Mouse (Mus musculus) Patski (cell line): ENCODE data around the gene Agtrap. TPM values are rescaled to one million over a fixed set of nuclear protein-coding genes. Genes with fewer than 3 reads are reported as not detected.
"Not testable (repeated sequence)": the region's sequence is repeated elsewhere in the genome, so short reads cannot be mapped to it uniquely, and the experiment has no call there.

Experiments
- ATAC-seq: fragments of 100-300 bp; one replicate; pipeline ENCODE4 v1.8.0; 2021
- CTCF ChIA-PET: fragments of 350-600 bp; sonication (Branson Sonifier 250); formaldehyde crosslinking; loops from one replicate; lab custom pipeline; 2022; ENCODE audit warnings: inconsistent platforms; lab: Charles Lee
- POLR2A ChIA-PET: fragments of 350-600 bp; sonication (Branson Sonifier 250); formaldehyde crosslinking; loops from one replicate; lab custom pipeline; 2022; ENCODE audit warnings: antibody characterized with exemption, inconsistent platforms; lab: Charles Lee
- DNase-seq: peaks from one replicate; pipeline ENCODE4 v3.0.0-alpha.2; 2011; ENCODE audit warnings: low read depth, low spot score
- H3K27me3 ChIP-seq: fragments of 371-371 bp; one replicate; pipeline ENCODE4 v1.5.1; 2021
- CTCF ChIP-seq: fragments of 100-300 bp; IDR thresholded peaks from one replicate; pipeline ENCODE4 v1.5.1; 2021
- in situ Hi-C: fragments of 300-500 bp; cut with MboI; formaldehyde crosslinking; loops from 3 replicates; pipeline ENCODE4 v1.11.1; 2018; ENCODE audit warnings: low pct_unique_long_range_greater_than_20kb, mixed read lengths
- polyA plus RNA-seq: library from polyadenylated mRNA; unstranded; gene quantifications from one replicate; pipeline ENCODE4 v1.2.3, GENCODE M21; 2021

Agtrap gene
- polyA plus RNA-seq, 1 experiment from 2014 or later, result 23.8 TPM

DNA sequence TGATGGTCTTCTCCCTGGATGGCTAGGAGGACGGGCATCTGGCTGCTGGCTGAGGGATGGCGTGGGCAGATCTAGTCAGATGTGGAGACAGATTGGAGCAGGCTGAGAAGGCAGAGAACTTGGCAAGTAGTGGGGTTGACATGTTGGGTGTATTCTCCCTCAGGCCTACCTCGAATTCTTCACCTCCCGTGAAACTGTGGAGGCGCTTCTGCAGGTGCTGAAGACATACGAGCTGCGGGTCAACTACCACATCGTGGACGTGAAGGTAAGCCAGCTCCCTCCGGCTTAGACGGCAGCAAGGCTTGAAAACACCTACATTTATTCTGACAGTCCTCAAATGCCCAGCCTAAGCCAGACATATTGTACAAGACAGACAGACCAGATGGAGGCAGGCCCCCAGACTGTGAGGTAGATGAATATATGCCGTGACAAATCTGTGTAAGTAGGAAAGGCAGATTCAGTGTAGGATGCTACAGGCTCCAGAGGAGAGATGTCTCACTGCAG, 34.4 kb downstream of the Agtrap start:
- in situ Hi-C loops, result no loop called here
- H3K27me3 ChIP-seq, result no peaks in the 10 kb centered on the region
- ChIA-PET CTCF (interaction anchor here (1.3 to 1.5 kb wide), 2 partner anchors 10 to 13 kb away, joined by 3 to 4 read pairs; no protein-coding TSS in a partner anchor), POLR2A (no interaction called here)
- ATAC-seq (no peak), DNase-seq (no peak)
- no peak for TF ChIP-seq CTCF

DNA sequence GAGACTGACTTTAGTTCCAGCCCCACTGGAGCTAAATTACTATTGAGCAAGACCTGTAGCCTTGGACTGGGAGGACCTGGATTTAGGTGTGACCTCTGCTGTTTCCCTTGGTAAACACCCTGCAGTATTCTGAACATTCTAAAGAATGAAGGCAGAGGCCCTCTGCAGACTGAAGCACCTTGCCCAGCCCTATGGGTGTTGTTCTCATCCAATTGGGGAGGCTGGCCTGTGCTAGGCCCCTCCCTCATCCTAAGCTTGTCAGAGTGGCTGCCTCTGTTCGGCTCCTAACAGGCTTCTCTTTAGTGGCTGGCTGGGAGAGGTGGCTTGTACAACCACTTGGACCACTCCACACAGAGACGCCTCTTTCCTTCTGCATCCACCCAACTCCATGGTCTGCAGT, 34.9 kb downstream of the Agtrap start:
- POLR2A ChIA-PET, result no interaction called here
- no peak for DNase-seq
- TF ChIP-seq CTCF, result no peak
- CTCF ChIA-PET, result interaction anchor here (1.3 kb wide), 1 partner anchor 13 kb away, joined by 4 read pairs; no protein-coding TSS in a partner anchor
- no peak for ATAC-seq
- in situ Hi-C loops, result no loop called here
- H3K27me3 ChIP-seq, result no peaks in the 10 kb centered on the region

DNA sequence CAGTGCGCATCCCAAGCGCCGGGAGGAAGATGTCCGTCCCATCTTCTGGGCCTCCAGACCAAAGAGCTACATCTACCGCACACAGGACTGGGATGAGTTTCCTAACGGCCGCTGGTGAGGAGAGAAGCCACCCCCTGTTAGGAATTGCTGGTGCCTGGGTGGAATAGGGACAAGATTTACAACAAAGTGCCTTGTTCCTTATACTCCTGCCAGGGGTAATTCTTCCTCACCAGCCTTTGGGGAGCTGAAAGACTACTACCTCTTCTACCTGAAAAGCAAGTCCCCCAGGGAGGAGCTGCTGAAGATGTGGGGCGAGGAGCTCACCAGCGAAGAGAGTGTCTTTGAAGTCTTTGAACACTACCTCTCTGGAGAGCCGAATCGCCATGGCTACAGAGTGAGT, 35.9 kb downstream of the Agtrap start:
- no peak for TF ChIP-seq CTCF
- ATAC-seq (no peak), DNase-seq (no peak)
- H3K27me3 ChIP-seq, result no peaks in the 10 kb centered on the region
- CTCF ChIA-PET, result interaction anchor here (1.3 to 1.8 kb wide), 2 partner anchors 8 to 11 kb away, joined by 3 to 5 read pairs; no protein-coding TSS in a partner anchor
- POLR2A ChIA-PET, result no interaction called here
- in situ Hi-C loops, result no loop called here

DNA sequence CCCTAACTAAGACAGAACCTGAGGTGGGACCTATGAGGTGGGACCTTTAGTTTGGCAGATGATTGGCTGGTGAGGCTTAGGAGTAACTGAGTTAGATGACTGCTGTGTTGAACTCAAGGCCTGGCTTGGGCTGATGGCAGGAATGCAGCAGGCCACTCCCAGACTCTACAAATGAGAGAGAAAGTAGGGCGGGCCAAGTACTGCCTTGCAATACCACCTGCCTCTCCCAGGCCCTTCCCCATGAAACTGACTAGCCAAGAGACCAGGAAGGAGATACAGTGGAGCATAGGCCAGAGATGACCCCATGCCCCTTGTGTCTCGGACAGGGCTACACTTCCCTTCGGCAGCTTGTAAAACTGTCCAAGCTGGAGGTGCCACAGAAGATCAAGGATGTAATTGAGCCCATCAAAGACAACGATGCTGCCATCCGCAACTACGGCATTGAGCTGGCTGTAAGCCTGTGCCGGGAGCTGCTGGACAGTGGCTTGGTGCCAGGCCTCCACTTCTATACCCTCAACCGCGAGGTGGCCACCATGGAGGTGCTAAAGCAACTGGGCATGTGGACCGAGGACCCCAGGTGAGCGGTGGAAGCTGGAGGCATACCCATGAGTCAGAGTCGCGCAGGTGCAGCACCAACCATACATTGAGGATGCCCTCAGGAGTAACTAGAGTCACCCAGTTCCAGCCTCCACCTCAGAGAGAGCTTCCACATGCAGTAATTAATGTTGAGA, 36.6 kb downstream of the Agtrap start:
- CTCF ChIA-PET, result interaction anchor here (1.3 to 1.8 kb wide), 2 partner anchors 8 to 10 kb away, joined by 3 to 5 read pairs; no protein-coding TSS in a partner anchor
- POLR2A ChIA-PET, result no interaction called here
- DNase-seq (no peak), ATAC-seq (no peak)
- in situ Hi-C loops, result no loop called here
- no peak for TF ChIP-seq CTCF
- no peaks in the 10 kb centered on the region for H3K27me3 ChIP-seq

DNA sequence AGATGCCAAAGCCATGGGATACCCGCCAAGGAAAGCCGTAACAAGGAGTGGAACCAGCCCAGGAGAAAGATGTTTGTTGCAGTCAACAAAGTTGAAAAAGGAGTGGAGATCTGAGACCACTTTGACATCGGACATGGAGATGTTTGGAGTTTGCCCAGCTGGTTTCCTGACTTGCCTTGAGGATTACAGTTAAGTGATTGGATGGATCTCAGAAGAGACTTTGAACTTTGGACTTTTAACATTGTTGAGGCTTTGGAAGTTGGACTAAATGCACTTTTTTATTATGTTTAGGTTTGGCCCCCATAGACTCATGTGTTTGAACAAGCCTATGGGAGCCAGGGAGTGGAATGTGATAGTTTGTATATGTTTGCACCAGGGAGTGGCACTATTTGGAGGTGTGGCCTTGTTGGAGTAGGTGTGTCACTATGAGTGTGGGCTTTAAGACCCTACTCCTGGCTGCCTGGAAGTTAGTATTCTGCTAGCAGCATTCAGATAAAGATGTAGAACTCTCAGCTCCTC, 37.4 kb downstream of the Agtrap start:
- POLR2A ChIA-PET, H3K27me3 ChIP-seq, ATAC-seq, in situ Hi-C loops, DNase-seq: not testable (repeated sequence)
- CTCF ChIA-PET, result interaction anchor here (1.3 to 1.8 kb wide), 2 partner anchors 9 kb away, joined by 3 to 5 read pairs; no protein-coding TSS in a partner anchor

DNA sequence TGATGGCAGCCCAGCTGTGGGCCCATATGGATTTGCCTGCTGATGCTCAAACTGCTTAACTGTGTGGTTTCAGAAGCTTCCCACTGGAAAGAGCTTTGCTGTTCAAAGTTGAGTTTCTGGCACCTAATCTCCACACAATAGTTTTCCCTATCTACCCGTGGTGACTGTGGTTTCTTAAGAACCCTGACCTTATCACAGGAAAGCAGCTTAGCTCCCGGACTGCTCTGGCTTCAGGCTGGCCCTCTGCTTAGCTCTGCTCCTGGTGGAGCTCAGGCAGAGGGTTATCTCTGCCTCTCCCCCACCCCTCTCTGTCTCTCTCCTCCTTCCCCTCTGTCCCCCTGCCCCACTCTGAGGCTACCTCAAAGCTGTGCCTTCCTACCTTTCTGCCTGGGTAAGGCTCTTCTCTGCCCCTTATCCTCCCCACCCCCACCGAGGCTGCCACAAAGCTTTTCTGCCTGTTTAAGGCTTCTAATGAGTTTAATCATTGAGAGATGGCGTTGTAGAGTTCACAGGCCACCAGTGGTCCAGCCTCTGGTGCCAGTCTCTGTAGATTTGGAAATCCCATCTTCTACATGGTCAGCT, 41.3 kb downstream of the Agtrap start:
- in situ Hi-C loops, result no loop called here
- H3K27me3 ChIP-seq, result no peaks in the 10 kb centered on the region
- CTCF ChIA-PET, result interaction anchor here (1.0 to 1.9 kb wide), 3 partner anchors 13 to 20 kb away, joined by 3 to 4 read pairs (median 3); no protein-coding TSS in a partner anchor
- POLR2A ChIA-PET, result no interaction called here
- ATAC-seq (no peak), DNase-seq (no peak)
- TF ChIP-seq CTCF, result no peak

DNA sequence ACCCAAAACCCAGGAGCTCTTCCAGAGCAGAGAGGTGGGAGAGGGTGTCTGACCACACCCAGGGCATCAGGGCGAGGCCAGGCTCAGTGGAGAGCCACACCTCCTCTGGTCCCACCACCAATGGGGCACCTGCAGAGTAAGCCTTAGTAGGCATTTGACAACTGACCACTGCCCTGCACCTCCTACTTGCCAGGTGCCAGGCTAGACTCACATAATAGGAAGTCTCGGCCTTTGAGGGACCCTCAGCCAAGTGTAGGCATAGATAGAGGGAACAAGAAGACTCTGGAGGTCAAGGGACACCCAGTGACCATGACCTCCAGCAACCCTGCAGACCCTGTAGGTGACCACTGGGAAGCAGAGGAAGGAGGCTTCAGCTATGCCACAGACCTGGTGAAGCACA, 43.7 kb downstream of the Agtrap start:
- ChIA-PET POLR2A (no interaction called here), CTCF (no interaction called here)
- DNase-seq (no peak), ATAC-seq (no peak)
- H3K27me3 ChIP-seq, result no peaks in the 10 kb centered on the region
- in situ Hi-C loops, result no loop called here
- no peak for TF ChIP-seq CTCF

DNA sequence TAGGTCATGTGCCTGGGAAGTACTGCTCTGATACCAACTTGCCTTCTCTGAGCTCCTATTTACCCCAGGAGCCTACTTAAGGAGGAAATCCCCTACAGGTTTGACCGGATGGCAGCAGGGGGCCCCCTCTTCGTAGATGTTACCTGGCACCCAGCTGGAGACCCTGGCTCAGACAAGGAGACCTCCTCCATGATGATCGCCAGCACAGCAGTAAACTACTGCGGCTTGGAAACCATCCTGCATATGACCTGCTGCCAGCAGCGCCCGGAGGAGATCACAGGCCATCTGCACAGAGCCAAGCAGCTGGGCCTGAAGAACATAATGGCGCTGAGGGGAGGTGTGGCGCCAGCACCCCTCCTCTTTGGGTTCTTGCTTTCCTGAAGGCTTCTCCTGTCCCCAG, 44.5 kb downstream of the Agtrap start:
- POLR2A ChIA-PET, in situ Hi-C loops, H3K27me3 ChIP-seq, ATAC-seq, DNase-seq: not testable (repeated sequence)
- CTCF ChIA-PET, result interaction anchor here (1.5 kb wide), 1 partner anchor 16 kb away, joined by 6 read pairs; no protein-coding TSS in a partner anchor

DNA sequence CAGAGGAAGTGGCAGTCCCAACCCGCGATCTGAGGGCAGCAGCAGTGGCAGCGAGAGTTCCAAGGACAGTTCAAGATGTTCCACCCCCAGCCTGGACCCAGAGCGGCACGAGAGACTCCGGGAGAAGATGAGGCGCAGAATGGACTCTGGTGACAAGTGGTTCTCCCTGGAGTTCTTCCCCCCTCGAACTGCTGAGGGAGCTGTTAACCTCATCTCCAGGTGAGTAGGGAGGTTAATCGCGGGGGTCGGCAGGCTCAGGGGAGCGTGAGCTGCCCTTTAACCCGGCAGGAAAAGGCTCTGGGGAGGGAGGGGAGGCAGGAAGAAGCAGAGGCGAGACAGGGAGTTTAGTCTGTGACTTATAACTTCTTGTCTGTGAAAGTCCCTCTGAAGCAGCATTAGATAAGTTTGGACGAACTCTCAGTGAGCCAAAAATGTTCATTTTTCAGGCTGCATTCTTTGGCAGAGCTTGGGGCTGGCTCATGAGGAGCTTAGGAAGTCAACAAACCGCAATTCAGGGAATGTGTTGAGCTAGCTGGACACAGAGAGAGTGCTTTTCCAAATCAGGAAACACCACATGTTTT, 46.1 kb downstream of the Agtrap start:
- ChIA-PET POLR2A (no interaction called here), CTCF (interaction anchor here (0.8 to 1.6 kb wide), 5 partner anchors 10 to 37 kb away, joined by 3 to 6 read pairs (median 4); no protein-coding TSS in a partner anchor)
- no peaks in the 10 kb centered on the region for H3K27me3 ChIP-seq
- no peak for TF ChIP-seq CTCF
- peak; percentile 5 for ATAC-seq
- in situ Hi-C loops, result no loop called here
- no peak for DNase-seq

DNA sequence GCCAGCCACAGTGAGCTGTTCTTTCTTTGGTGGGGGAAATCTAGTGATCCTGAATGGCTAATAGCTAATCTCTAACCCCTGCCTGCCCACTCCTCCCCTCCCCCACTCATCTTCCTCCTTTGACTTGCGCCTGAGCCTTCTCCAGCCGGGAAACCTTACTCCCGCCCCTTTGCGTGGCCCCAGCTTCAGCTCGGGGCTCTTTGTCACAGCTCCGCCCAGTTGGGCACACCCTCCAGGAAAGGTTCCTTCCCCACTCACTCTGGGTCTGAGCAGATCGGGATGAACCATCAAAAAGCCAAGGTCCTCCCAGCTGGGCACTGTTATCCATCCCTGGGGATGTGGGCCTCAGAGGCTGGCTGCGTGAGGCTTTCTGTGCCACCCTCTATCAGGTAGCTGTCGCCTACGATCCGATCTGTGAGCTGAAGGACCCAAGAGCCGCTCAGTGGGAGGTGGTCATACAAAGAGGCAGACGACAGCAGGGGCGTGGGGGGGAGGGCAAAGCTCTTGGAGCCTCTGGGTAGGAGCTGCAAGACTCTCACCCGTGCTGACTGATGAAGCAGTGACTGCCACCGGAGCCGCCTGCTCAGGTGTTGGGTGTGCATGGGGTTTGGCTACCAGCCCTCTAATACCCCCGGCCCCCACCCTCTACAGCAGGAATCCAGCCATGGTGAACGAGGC, 46.8 kb downstream of the Agtrap start:
- ChIA-PET POLR2A (no interaction called here), CTCF (interaction anchor here (0.8 to 1.6 kb wide), 5 partner anchors 10 to 81 kb away, joined by 3 to 4 read pairs (median 4); no protein-coding TSS in a partner anchor)
- no peak for TF ChIP-seq CTCF
- ATAC-seq (peak; percentile 18), DNase-seq (no peak)
- in situ Hi-C loops, result no loop called here
- no peaks in the 10 kb centered on the region for H3K27me3 ChIP-seq
